Mouse (Mus musculus) testis, adult 10 weeks (tissue): ENCODE measurements around the gene Adamts8. TPM values are rescaled to one million over a fixed set of nuclear protein-coding genes. Genes with fewer than 3 reads are reported as not detected.

ENCODE experiments used
- polyA plus RNA-seq: library from polyadenylated mRNA; stranded (reverse); fragments of 350-450 nt; fragmentation: Illumina TruSeq; extraction: RNeasy Lipid Tissue Mini Kit (QIAGEN cat#74804); gene quantifications from one replicate; pipeline ENCODE4 v1.2.3, GENCODE M21; 2014; ENCODE audit warnings: low read depth, low replicate concordance

The Adamts8 gene
- polyA plus RNA-seq = 0.21 TPM

DNA sequence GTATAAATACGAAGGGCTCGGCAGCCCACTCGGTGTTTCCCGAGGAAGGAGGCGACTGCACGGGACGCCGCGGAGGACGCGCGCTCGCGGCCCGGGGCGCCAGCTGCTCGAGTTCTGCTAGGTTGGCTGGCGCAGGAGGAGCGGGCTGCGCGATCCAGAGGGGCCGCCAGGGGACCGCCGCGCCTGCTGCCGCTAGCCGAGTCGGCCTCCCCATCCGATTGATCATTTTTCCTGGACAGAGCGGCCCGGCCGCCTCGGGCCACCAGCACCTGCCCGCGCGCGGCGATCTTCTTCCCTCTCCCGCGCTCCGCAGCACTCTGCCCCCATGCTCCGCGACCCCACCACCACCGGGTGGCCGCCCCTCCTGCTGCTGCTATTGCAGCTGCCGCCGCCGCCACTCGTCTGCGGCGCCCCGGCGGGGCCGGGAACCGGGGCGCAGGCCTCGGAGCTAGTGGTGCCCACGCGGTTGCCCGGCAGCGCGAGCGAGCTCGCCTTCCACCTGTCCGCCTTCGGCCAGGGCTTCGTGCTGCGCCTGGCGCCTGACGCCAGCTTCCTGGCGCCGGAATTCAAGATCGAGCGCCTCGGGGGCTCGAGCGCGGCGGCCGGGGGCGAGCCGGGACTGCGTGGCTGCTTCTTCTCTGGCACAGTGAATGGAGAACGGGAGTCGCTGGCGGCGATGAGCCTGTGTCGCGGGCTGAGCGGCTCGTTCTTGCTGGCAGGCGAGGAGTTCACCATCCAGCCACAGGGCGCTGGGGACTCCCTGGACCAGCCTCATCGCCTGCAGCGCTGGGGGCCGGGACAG lies at the start of gene Adamts8:
Adamts8 (plus strand) TSS at position 51 of the 802 bp plus-strand sequence.

DNA sequence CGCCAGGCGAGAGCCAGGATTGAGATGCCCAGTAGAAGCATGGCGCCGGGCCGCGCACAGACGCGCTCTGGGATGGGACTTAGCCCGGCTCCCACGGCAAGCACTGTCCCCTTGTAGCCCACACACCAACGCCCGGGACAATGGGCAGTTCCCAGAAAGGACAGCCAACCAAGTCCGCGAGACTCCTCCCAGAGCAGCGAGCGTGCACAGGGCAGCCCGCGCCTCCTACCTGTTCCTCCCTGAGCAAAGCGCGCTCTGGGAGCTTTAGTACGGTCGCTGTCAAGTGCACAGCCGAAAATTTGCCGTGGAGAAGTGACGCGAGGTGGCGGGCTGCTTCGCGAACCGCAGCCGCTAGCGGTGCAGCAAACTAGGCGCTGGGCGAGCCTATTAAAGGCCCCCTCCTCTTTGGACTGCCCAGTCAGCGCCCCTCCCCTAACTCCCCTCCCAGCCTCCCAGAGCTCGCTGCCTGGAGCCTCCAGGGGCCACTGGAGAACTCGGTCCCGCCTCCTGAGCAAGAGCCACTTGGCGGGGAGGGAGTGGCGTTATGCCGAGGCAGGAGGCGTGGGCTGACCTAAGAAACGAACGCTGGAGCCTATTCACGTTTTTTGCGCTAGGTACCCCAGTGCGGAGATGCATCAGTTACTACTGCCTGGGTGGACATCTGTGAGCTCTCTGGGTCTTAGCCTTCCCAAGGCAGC lies 20.0 kb upstream of the Adamts8 start, which contains the start of gene Adamts15:
Adamts15 (minus strand) TSS at position 256 of the 698 bp plus-strand sequence.

Other genes starting within 250 kb of the Adamts8 start
- gene Adamts15, start 20.1 kb upstream of the Adamts8 start, polyA plus RNA-seq = 0.32 TPM
- 149 TPM for gene Zbtb44, start 88.1 kb downstream of the Adamts8 start, polyA plus RNA-seq
- not detected for gene St14, start 189.3 kb downstream of the Adamts8 start, polyA plus RNA-seq